Mouse (Mus musculus) ES-Bruce4 (cell line): ENCODE data around the gene Trim11. TPM values are rescaled to one million over a fixed set of nuclear protein-coding genes. Genes with fewer than 3 reads are reported as not detected.

Source experiments
- H3K27ac ChIP-seq: 2 replicates; pipeline ENCODE4 v1.5.1; 2012; ENCODE audit warnings: low read length, inconsistent platforms; ENCODE audit not compliant: insufficient read depth
- H3K27me3 ChIP-seq: 2 replicates; pipeline ENCODE4 v1.6.1; 2012; ENCODE audit warnings: mild to moderate bottlenecking, low read length, inconsistent platforms; ENCODE audit not compliant: control insufficient read depth, poor library complexity, insufficient read depth, severe bottlenecking
- H3K36me3 ChIP-seq: 2 replicates; pipeline ENCODE4 v1.6.1; 2012; ENCODE audit warnings: inconsistent platforms, mild to moderate bottlenecking, low read length, moderate library complexity; ENCODE audit not compliant: control insufficient read depth, poor library complexity, insufficient read depth, severe bottlenecking
- H3K4me1 ChIP-seq: one replicate; pipeline ENCODE4 v1.8.1; 2011; ENCODE audit warnings: low read length; ENCODE audit not compliant: control insufficient read depth, insufficient read depth
- H3K4me3 ChIP-seq: 2 replicates; pipeline ENCODE4 v1.5.1; 2011; ENCODE audit warnings: low read depth, mild to moderate bottlenecking, low read length
- H3K9ac ChIP-seq: 2 replicates; pipeline ENCODE4 v1.6.1; 2012; ENCODE audit warnings: low read depth, mild to moderate bottlenecking, inconsistent platforms; ENCODE audit not compliant: poor library complexity, severe bottlenecking
- H3K9me3 ChIP-seq: replicated peaks from 2 replicates; pipeline ENCODE4 v1.6.1; 2012; ENCODE audit warnings: mild to moderate bottlenecking, low read length, inconsistent platforms; ENCODE audit not compliant: control insufficient read depth, poor library complexity, insufficient read depth, severe bottlenecking
- CTCF ChIP-seq: IDR thresholded peaks from one replicate; pipeline ENCODE4 v1.8.1; 2011; ENCODE audit warnings: low read depth, low read length
- EP300 ChIP-seq: IDR thresholded peaks from 2 replicates; pipeline ENCODE4 v1.6.1; 2011; ENCODE audit warnings: low read depth, low read length; ENCODE audit not compliant: insufficient read depth
- POLR2A ChIP-seq: IDR thresholded peaks from one replicate; pipeline ENCODE4 v1.8.1; 2011; ENCODE audit warnings: low read length; ENCODE audit not compliant: insufficient read depth
- polyA plus RNA-seq: library from polyadenylated mRNA; stranded (reverse); fragments of >200 nt; gene quantifications from 2 replicates; pipeline ENCODE4 v1.2.4, GENCODE M21; 2011; ENCODE audit warnings: low read depth; ENCODE audit not compliant: missing spikeins, insufficient read depth, insufficient read length

Gene Trim11
- polyA plus RNA-seq, 1 experiment = 22.5 TPM

GRCm38 (mm10) chr11:58959186-58959825 lies 18.6 kb upstream of the Trim11 start:
- Histone ChIP-seq H3K36me3 (no peaks in the 10 kb centered on the region), H3K9ac (0 out of 2 replicates have a peak overlapping the region, but pooled peaks have one; percentile 7)

GRCm38 (mm10) chr11:58959921-58960465 lies 17.9 kb upstream of the Trim11 start:
- no peak for TF ChIP-seq POLR2A
- peak; percentile 31 for TF ChIP-seq CTCF
- no peak for TF ChIP-seq EP300
- H3K4me3 ChIP-seq = peak overlapping the region; percentile 77
- no peak overlapping the region for H3K27ac ChIP-seq
- no peaks in the 10 kb centered on the region for H3K36me3 ChIP-seq
- H3K27me3 ChIP-seq = no peaks in the 10 kb centered on the region
- H3K9ac ChIP-seq = peak overlapping the region; percentile 36; the same call in 1 of the 2 replicates
- no peaks in the 10 kb centered on the region for H3K4me1 ChIP-seq
- peaks cover 6% of the 10 kb centered on the region for H3K9me3 ChIP-seq

More at GRCm38 (mm10) chr11:58959186-58959825, 18.6 kb upstream of the Trim11 start:
- H3K27ac ChIP-seq = no peak overlapping the region
- no peaks in the 10 kb centered on the region for H3K27me3 ChIP-seq
- H3K9me3 ChIP-seq = peaks cover 6% of the 10 kb centered on the region
- no peak for TF ChIP-seq POLR2A
- TF ChIP-seq CTCF = no peak
- no peak for TF ChIP-seq EP300
- no peak overlapping the region for H3K4me3 ChIP-seq
- H3K4me1 ChIP-seq = no peaks in the 10 kb centered on the region

GRCm38 (mm10) chr11:58961364-58962177 lies 16.3 kb upstream of the Trim11 start:
- H3K9ac ChIP-seq = no peak overlapping the region
- no peaks in the 10 kb centered on the region for H3K4me1 ChIP-seq
- no peak overlapping the region for H3K27ac ChIP-seq
- H3K36me3 ChIP-seq = no peaks in the 10 kb centered on the region
- TF ChIP-seq POLR2A = no peak
- no peak for TF ChIP-seq CTCF
- no peak for TF ChIP-seq EP300
- peak overlapping the region; percentile 13 for H3K4me3 ChIP-seq
- H3K9me3 ChIP-seq = peaks cover 6% of the 10 kb centered on the region
- no peaks in the 10 kb centered on the region for H3K27me3 ChIP-seq

- Histone ChIP-seq H3K36me3 (no peaks in the 10 kb centered on the region), H3K4me3 (no peak overlapping the region), H3K27ac (no peak overlapping the region), H3K9me3 (peaks cover 6% of the 10 kb centered on the region), H3K4me1 (no peaks in the 10 kb centered on the region), H3K9ac (no peak overlapping the region), H3K27me3 (no peaks in the 10 kb centered on the region)
- TF ChIP-seq POLR2A = no peak
- no peak for TF ChIP-seq CTCF
- no peak for TF ChIP-seq EP300
These were observed 14.3 kb upstream of the Trim11 start for GRCm38 (mm10) chr11:58963543-58963942.

GRCm38 (mm10) chr11:58964216-58964615 lies 13.7 kb upstream of the Trim11 start:
- Histone ChIP-seq H3K4me1 (no peaks in the 10 kb centered on the region), H3K27me3 (no peaks in the 10 kb centered on the region), H3K36me3 (no peaks in the 10 kb centered on the region), H3K27ac (no peak overlapping the region), H3K9ac (no peak overlapping the region), H3K4me3 (no peak overlapping the region), H3K9me3 (peaks cover 6% of the 10 kb centered on the region)
- TF ChIP-seq EP300 (no peak), CTCF (no peak), POLR2A (no peak)
